Mouse (Mus musculus) intestine, postnatal 0 days (tissue): ENCODE data around the gene Homez. TPM values are rescaled to one million over a fixed set of nuclear protein-coding genes. Genes with fewer than 3 reads are reported as not detected.

ENCODE experiments used
- ATAC-seq: fragments of 200-750 bp; cut with Nextera tagmentation; 2 replicates; pipeline ENCODE4 v1.8.0; 2017; ENCODE audit warnings: mild to moderate bottlenecking, moderate TSS enrichment, moderate library complexity
- H3K27ac ChIP-seq: fragments of 300-500 bp; sonication (generic); 2 replicates; pipeline ENCODE4 v1.5.1; 2014; ENCODE audit warnings: mild to moderate bottlenecking, low read depth, low read length, moderate library complexity
- H3K27me3 ChIP-seq: fragments of 300-500 bp; sonication (generic); replicated peaks from 2 replicates; pipeline ENCODE4 v1.6.1; 2014; ENCODE audit warnings: low read length, mixed read lengths; ENCODE audit not compliant: control insufficient read depth, insufficient read depth
- H3K36me3 ChIP-seq: fragments of 300-500 bp; sonication (generic); 2 replicates; pipeline ENCODE4 v1.6.1; 2014; ENCODE audit warnings: mild to moderate bottlenecking, moderate library complexity; ENCODE audit not compliant: control insufficient read depth, insufficient read depth
- H3K4me1 ChIP-seq: fragments of 300-500 bp; sonication (generic); replicated peaks from 2 replicates; pipeline ENCODE4 v1.6.1; 2014; ENCODE audit warnings: antibody characterized with exemption, low read length, mixed read lengths; ENCODE audit not compliant: control insufficient read depth, insufficient read depth
- H3K4me2 ChIP-seq: fragments of 300-500 bp; sonication (generic); replicated peaks from 2 replicates; pipeline ENCODE4 v1.6.1; 2014; ENCODE audit warnings: low read depth, mild to moderate bottlenecking, moderate library complexity
- H3K4me3 ChIP-seq: fragments of 300-500 bp; sonication (generic); 2 replicates; pipeline ENCODE4 v1.5.1; 2014; ENCODE audit warnings: low read depth, low read length
- H3K9ac ChIP-seq: fragments of 300-500 bp; sonication (generic); 2 replicates; pipeline ENCODE4 v1.6.1; 2014; ENCODE audit warnings: mild to moderate bottlenecking, low read depth, low read length
- H3K9me3 ChIP-seq: fragments of 300-500 bp; sonication (generic); 2 replicates; pipeline ENCODE4 v1.6.1; 2016; ENCODE audit warnings: mixed run types; ENCODE audit not compliant: control insufficient read depth
- CTCF ChIP-seq: sonication (generic); IDR thresholded peaks from 2 replicates; pipeline ENCODE4 v1.5.1; 2016; ENCODE audit warnings: low read depth, mild to moderate bottlenecking, control low read depth, antibody characterized with exemption, moderate library complexity
- WGBS: fragments of 180-500 bp; shearing (Covaris S2); extraction: QIAGEN DNeasy Blood & Tissue Kit; methylation state at CpG from one replicate; pipeline ENCODE4 v1.1.7; 2014; 5-methylcytosine and 5-hydroxymethylcytosine counted together
- polyA plus RNA-seq: library from polyadenylated mRNA; unstranded; fragments of >200 nt; fragmentation: Nextera tagmentation; extraction: Ambion mirVana; gene quantifications from 2 replicates; pipeline ENCODE4 v1.2.1, GENCODE M21; 2015

Gene Homez
- polyA plus RNA-seq, 1 experiment from 2014 or later: 6.0 TPM

GRCm38 (mm10) chr14:54885309-54885708 lies 14.5 kb upstream of the Homez start:
- Histone ChIP-seq H3K4me1 (peaks cover 3% of the 10 kb centered on the region; the same call in 1 of the 2 replicates), H3K9me3 (no peaks in the 10 kb centered on the region), H3K4me2 (peak overlapping the region; percentile 83; the same call in 1 of the 2 replicates), H3K27me3 (no peaks in the 10 kb centered on the region), H3K9ac (0 out of 2 replicates have a peak overlapping the region, but pooled peaks have one; percentile 12), H3K27ac (no peak overlapping the region), H3K36me3 (peaks cover 26% of the 10 kb centered on the region; the same call in 1 of the 2 replicates), H3K4me3 (no peak overlapping the region)
- WGBS: 64% methylated on average over 11 of the region's 11 CpGs
- TF ChIP-seq CTCF: no peak
- no peak for ATAC-seq

- no peak for TF ChIP-seq CTCF
- no peak; the same call in 1 of the 2 replicates for ATAC-seq
- 11% methylated on average over 21 of the region's 21 CpGs for WGBS
Observed at GRCm38 (mm10) chr14:54884022-54884712, 13.4 kb upstream of the Homez start.

GRCm38 (mm10) chr14:54883154-54884021 lies 12.6 kb upstream of the Homez start, which contains the start of the genes Bcl2l2 and Gm20521:
TSS of gene Bcl2l2 (plus strand) at chr14:54883377.
TSS of gene Gm20521 (plus strand) at chr14:54883441.
- H3K9ac ChIP-seq: peak within 1 kb of the TSS; percentile 84
- peak within 1 kb of the TSS; percentile 93 for H3K27ac ChIP-seq
- peak within 1 kb of the TSS; percentile 73 for H3K4me3 ChIP-seq
- peak within 1 kb of the TSS; percentile 83 for H3K4me2 ChIP-seq
- no peaks in the 10 kb centered on the region for H3K9me3 ChIP-seq
- ATAC-seq: peak; percentile 94
- peaks cover 3% of the 10 kb centered on the region; the same call in 1 of the 2 replicates for H3K4me1 ChIP-seq
- TF ChIP-seq CTCF: no peak
- under 1% methylated on average over 27 of the region's 27 CpGs for WGBS
- no peaks in the 10 kb centered on the region for H3K27me3 ChIP-seq
- H3K36me3 ChIP-seq: peaks cover 16% of the 10 kb centered on the region; the same call in 1 of the 2 replicates

More at GRCm38 (mm10) chr14:54884022-54884712, 13.4 kb upstream of the Homez start:
- H3K4me3 ChIP-seq: peak overlapping the region; percentile 73
- peak overlapping the region; percentile 83 for H3K4me2 ChIP-seq
- peaks cover 21% of the 10 kb centered on the region; the same call in 1 of the 2 replicates for H3K36me3 ChIP-seq
- H3K9me3 ChIP-seq: no peaks in the 10 kb centered on the region
- peak overlapping the region; percentile 84 for H3K9ac ChIP-seq
- H3K27ac ChIP-seq: peak overlapping the region; percentile 93
- peaks cover 3% of the 10 kb centered on the region; the same call in 1 of the 2 replicates for H3K4me1 ChIP-seq
- H3K27me3 ChIP-seq: no peaks in the 10 kb centered on the region

GRCm38 (mm10) chr14:54877048-54877715 lies 6.4 kb upstream of the Homez start, which contains the start of gene Ppp1r3e:
TSS of gene Ppp1r3e (minus strand) at chr14:54877550.
- peak; percentile 41; the same call in 1 of the 2 replicates for TF ChIP-seq CTCF
- Histone ChIP-seq H3K4me1 (0 out of 2 replicates have a peak, but pooled peaks cover 4% of the 10 kb centered on the region), H3K9me3 (no peaks in the 10 kb centered on the region)

DNA sequence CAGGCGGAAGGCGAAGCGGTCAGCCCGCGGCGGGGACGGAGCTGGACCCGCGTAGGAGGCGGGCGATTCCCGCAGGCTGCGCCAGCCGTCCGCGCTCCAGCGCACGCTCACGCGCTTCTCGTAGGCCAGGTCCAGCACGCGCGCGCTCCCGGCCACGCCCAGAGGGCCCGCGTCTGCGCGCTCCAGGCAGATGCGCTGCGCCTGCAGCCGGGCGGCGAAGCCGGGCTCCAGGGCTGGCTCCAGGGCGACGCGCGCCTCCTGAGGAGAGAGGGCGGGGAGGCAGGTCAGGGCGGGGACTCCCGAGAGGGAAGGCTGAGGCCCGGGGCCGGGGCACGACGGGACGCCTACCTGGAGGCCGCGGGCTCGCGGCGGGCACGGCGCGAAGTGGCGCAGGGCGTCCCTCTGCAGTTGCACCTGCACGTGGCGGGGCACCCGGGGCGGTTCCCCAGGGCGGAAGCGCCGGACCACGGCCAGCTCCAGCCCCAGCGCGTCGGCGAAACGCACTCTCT lies 5.8 kb upstream of the Homez start:
- Histone ChIP-seq H3K27ac (peak overlapping the region; percentile 92), H3K36me3 (no peaks in the 10 kb centered on the region), H3K9me3 (no peaks in the 10 kb centered on the region), H3K4me2 (peak overlapping the region; percentile 99), H3K9ac (peak overlapping the region; percentile 59), H3K27me3 (no peaks in the 10 kb centered on the region), H3K4me3 (peak overlapping the region; percentile 55), H3K4me1 (0 out of 2 replicates have a peak, but pooled peaks cover 4% of the 10 kb centered on the region)
- TF ChIP-seq CTCF: peak; percentile 17
- ATAC-seq: peak; percentile 91
- WGBS: under 1% methylated on average over 72 of the region's 72 CpGs

More at GRCm38 (mm10) chr14:54877048-54877715, 6.4 kb upstream of the Homez start, which contains the start of gene Ppp1r3e:
- Histone ChIP-seq H3K4me3 (peak within 1 kb of the TSS; percentile 55), H3K4me2 (peak within 1 kb of the TSS; percentile 99), H3K27me3 (no peaks in the 10 kb centered on the region), H3K27ac (peak within 1 kb of the TSS; percentile 92), H3K9ac (peak within 1 kb of the TSS; percentile 59), H3K36me3 (no peaks in the 10 kb centered on the region)
- WGBS: under 1% methylated on average over 43 of the region's 61 CpGs
- peak; percentile 78 for ATAC-seq
